Mouse (Mus musculus): ENCODE data around the gene Pde7b. TPM values are rescaled to one million over a fixed set of nuclear protein-coding genes. Genes with fewer than 3 reads are reported as not detected.

Gene Pde7b
- total and polyA plus RNA-seq, 3 experiments, result not detected

DNA sequence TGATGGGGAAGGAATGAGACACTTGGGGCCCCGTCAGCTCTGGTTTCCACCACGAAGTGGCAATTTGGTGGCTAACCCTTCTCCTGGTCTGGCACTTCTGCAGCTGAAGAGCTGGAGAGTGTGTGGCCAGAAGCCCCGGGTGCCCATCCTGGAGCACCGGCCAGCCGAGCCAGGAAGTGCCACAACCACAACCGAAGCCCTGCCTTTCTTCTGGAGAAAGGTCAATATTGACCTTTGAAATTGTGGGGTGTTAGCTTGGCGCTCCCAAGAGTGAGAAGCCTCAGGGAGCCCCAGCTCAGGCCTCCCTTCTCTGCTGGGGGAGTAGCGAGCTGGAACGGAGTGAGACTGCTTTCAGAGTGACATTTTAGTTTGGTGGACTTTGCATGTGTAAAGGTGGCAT lies 250.8 kb downstream of the Pde7b start:
- no peak for DNase-seq (ENCODE audit: extremely low read depth)
- H3K27ac ChIP-seq (ENCODE audit: insufficient read depth, low read depth), result no peak overlapping the region
- H3K9ac ChIP-seq (ENCODE audit: insufficient read depth, low read depth), result no peak overlapping the region
- H3K4me2 ChIP-seq (ENCODE audit: insufficient read depth, low read depth, poor library complexity, severe bottlenecking), result no peak overlapping the region
- H3K27me3 ChIP-seq (replicated peaks), result no peaks in the 10 kb centered on the region
- H3K4me1 ChIP-seq (ENCODE audit: control insufficient read depth in 1 of 2, insufficient read depth in 2 of 2), result no peaks in the 10 kb centered on the region
- H3K9me3 ChIP-seq (replicated peaks; ENCODE audit: low read length), result no peaks in the 10 kb centered on the region
- TF ChIP-seq SMC3 (IDR thresholded peaks at IDR 0.05; ENCODE audit: low read depth, low read length), result no peak
- no peak for TF ChIP-seq ELF1 (IDR thresholded peaks at IDR 0.05; ENCODE audit: low read depth, low read length)
- no peak for TF ChIP-seq CTCF (conservative IDR thresholded peaks at IDR 0.05 in 1 of 2, IDR thresholded peaks at IDR 0.05 in 1 of 2; ENCODE audit: low read depth in 2 of 2, low read length in 2 of 2)
- TF ChIP-seq IRF4 (IDR thresholded peaks at IDR 0.05; ENCODE audit: low read depth, low read length), result no peak
- TF ChIP-seq ZMIZ1 (IDR thresholded peaks at IDR 0.05; ENCODE audit: low read depth, low read length), result no peak
- no peak for TF ChIP-seq BHLHE40 (IDR thresholded peaks at IDR 0.05; ENCODE audit: low read depth, low read length)
- no peak for TF ChIP-seq TCF12 (IDR thresholded peaks at IDR 0.05; ENCODE audit: low read depth, low read length)
- no peak for TF ChIP-seq HCFC1 (IDR thresholded peaks at IDR 0.05; ENCODE audit: low read depth, low read length)
- no peak for TF ChIP-seq MAFK (IDR thresholded peaks at IDR 0.05; ENCODE audit: insufficient replicate concordance, low read length)
- TF ChIP-seq E2F4 (IDR thresholded peaks at IDR 0.05; ENCODE audit: insufficient replicate concordance, low read depth, low read length), result no peak
- no peak for TF ChIP-seq NRF1 (IDR thresholded peaks at IDR 0.05; ENCODE audit: low read depth, low read length)
- no peak for TF ChIP-seq USF1 (IDR thresholded peaks at IDR 0.05; ENCODE audit: low read depth, low read length)
- TF ChIP-seq EP300 (IDR thresholded peaks at IDR 0.05; ENCODE audit: low read length), result no peak
- TF ChIP-seq RAD21 (IDR thresholded peaks at IDR 0.05; ENCODE audit: low read depth, low read length), result no peak
- TF ChIP-seq MXI1 (IDR thresholded peaks at IDR 0.05; ENCODE audit: low read depth, low read length), result no peak
- TF ChIP-seq CHD1 (IDR thresholded peaks at IDR 0.05; ENCODE audit: low read depth, low read length), result no peak
- TF ChIP-seq ZNF384 (IDR thresholded peaks at IDR 0.05; ENCODE audit: low read depth, low read length), result no peak
- TF ChIP-seq SIN3A (IDR thresholded peaks at IDR 0.05; ENCODE audit: low read length), result no peak
- no peak for TF ChIP-seq TBP (conservative IDR thresholded peaks at IDR 0.05; ENCODE audit: low read depth, low read length)
- no peak for TF ChIP-seq MAZ (IDR thresholded peaks at IDR 0.05; ENCODE audit: low read depth, low read length)
- H3K79me2 ChIP-seq (replicated peaks; ENCODE audit: control insufficient read depth, extremely low read depth, insufficient read depth, poor library complexity, severe bottlenecking), result no peaks in the 10 kb centered on the region
- dilution Hi-C loops (cut with MboI; ENCODE audit: extremely low pct_ligation_motif_present, extremely low pct_unique_long_range_greater_than_20kb, low sequenced_read_pairs) (no loop called here), in situ Hi-C loops (cut with MboI; ENCODE audit: low pct_ligation_motif_present, low pct_unique_long_range_greater_than_20kb, low sequenced_read_pairs) (no loop called here)
- no peaks in the 10 kb centered on the region for H3K36me3 ChIP-seq (replicated peaks in 1 of 2; ENCODE audit: control insufficient read depth in 1 of 2, insufficient read depth in 1 of 2, low read length in 1 of 2)
- no peak overlapping the region for H3K4me3 ChIP-seq (replicated peaks in 1 of 3; ENCODE audit: low read depth in 2 of 3, low read length in 2 of 3, poor library complexity in 1 of 3)

DNA sequence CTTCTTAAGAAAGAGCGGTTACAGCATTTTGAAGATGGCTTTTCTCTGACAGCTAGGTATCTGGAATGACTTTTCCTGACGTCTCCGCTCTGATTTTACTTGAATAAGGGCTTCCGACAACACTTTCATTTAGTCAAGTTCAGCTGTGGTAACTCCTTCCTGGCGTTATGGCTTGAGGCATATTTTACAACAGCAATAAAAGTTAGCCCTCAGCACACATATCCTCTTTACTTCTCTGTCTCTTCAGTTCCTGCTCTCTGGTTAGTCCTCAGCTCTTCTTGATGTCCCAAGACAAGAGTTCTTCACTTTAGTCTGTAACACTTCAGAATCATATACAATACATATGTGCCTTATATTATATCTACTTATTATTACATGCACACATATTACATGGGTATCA lies 251.4 kb downstream of the Pde7b start:
- Histone ChIP-seq H3K79me2 (replicated peaks; ENCODE audit: control insufficient read depth, extremely low read depth, insufficient read depth, poor library complexity, severe bottlenecking) (no peaks in the 10 kb centered on the region), H3K4me3 (replicated peaks in 1 of 3; ENCODE audit: low read depth in 2 of 3, low read length in 2 of 3, poor library complexity in 1 of 3) (no peak overlapping the region), H3K36me3 (replicated peaks in 1 of 2; ENCODE audit: control insufficient read depth in 1 of 2, insufficient read depth in 1 of 2, low read length in 1 of 2) (no peaks in the 10 kb centered on the region), H3K27me3 (replicated peaks) (no peaks in the 10 kb centered on the region), H3K4me1 (ENCODE audit: control insufficient read depth in 1 of 2, insufficient read depth in 2 of 2) (no peaks in the 10 kb centered on the region), H3K4me2 (ENCODE audit: insufficient read depth, low read depth, poor library complexity, severe bottlenecking) (no peak overlapping the region), H3K9me3 (replicated peaks; ENCODE audit: low read length) (no peaks in the 10 kb centered on the region), H3K9ac (ENCODE audit: insufficient read depth, low read depth) (no peak overlapping the region), H3K27ac (ENCODE audit: insufficient read depth, low read depth) (no peak overlapping the region)
- DNase-seq (ENCODE audit: extremely low read depth), result no peak
- TF ChIP-seq HCFC1 (IDR thresholded peaks at IDR 0.05; ENCODE audit: low read depth, low read length), result no peak
- TF ChIP-seq BHLHE40 (IDR thresholded peaks at IDR 0.05; ENCODE audit: low read depth, low read length), result no peak
- no peak for TF ChIP-seq MYC (IDR thresholded peaks at IDR 0.05; ENCODE audit: low read depth, low read length)
- no peak for TF ChIP-seq POLR2A (IDR thresholded peaks at IDR 0.05; ENCODE audit: low read depth, low read length)
- in situ Hi-C loops (cut with MboI; ENCODE audit: low pct_ligation_motif_present, low pct_unique_long_range_greater_than_20kb, low sequenced_read_pairs), result no loop called here
- dilution Hi-C loops (cut with MboI; ENCODE audit: extremely low pct_ligation_motif_present, extremely low pct_unique_long_range_greater_than_20kb, low sequenced_read_pairs), result no loop called here

All from CH12.LX (cell line).